Mouse (Mus musculus): ENCODE results near the gene Lhfp.

DNA sequence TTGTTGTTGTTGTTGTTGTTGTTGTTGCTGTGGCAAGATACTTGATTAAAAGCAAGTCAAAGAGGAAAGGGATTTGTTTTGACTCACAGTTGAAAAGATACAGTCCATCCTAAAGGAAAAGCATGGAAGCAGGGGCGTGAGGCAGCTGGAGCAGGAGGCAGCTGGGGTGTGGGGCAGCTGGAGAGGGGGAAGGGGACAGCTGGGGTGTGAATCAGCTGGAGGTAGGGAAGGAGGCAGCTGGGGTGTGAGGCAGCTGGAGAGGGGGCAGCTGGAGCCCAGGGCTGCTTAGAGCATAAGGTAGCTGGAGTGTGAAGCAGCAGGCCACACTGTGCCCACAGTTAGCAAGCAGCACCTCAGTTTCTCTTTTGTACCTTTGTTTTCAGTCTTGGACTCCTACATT, 110.3 kb downstream of the Lhfp start:
- no peak for TF ChIP-seq CTCF (IDR thresholded peaks at IDR 0.05; ENCODE audit: low read depth, low read length)
- TF ChIP-seq GATA1 (IDR thresholded peaks at IDR 0.05; ENCODE audit: borderline replicate concordance, low read length), result no peak
- no peak for TF ChIP-seq TAL1 (conservative IDR thresholded peaks at IDR 0.05; ENCODE audit: low read depth, low read length)
- no peak for TF ChIP-seq POLR2AphosphoS5 (IDR thresholded peaks at IDR 0.05; ENCODE audit: insufficient replicate concordance, low read depth, low read length)
- TF ChIP-seq GATA2 (IDR thresholded peaks at IDR 0.05; ENCODE audit: borderline replicate concordance, low read depth, low read length), result no peak

Measured in G1E (cell line).